Mouse (Mus musculus): ENCODE results near the gene Bbip1.

Bbip1 gene

GRCm38 (mm10) chr19:53891569-53891968, 52.9 kb downstream of the Bbip1 start:
- DNase-seq (ENCODE audit: low spot score in 2 of 2): no peak

GRCm38 (mm10) chr19:53890781-53891251, 53.6 kb downstream of the Bbip1 start:
- no peak for DNase-seq (ENCODE audit: low spot score in 2 of 2)

GRCm38 (mm10) chr19:53890274-53890673, 54.2 kb downstream of the Bbip1 start:
- DNase-seq (ENCODE audit: low spot score in 2 of 2): no peak

GRCm38 (mm10) chr19:53889555-53889954, 54.9 kb downstream of the Bbip1 start:
- peak in 1 of 2 experiments; percentile 37 for DNase-seq (ENCODE audit: low spot score in 2 of 2)

- DNase-seq (ENCODE audit: low spot score in 2 of 2): no peak
These were observed 56.1 kb downstream of the Bbip1 start for GRCm38 (mm10) chr19:53888331-53888730.

- no peak for DNase-seq (ENCODE audit: low spot score in 2 of 2)
These were observed 56.6 kb downstream of the Bbip1 start for GRCm38 (mm10) chr19:53887822-53888221.

GRCm38 (mm10) chr19:53886576-53887370, 57.7 kb downstream of the Bbip1 start:
- no peak for DNase-seq (ENCODE audit: low spot score in 2 of 2)

- DNase-seq (ENCODE audit: low spot score in 2 of 2): no peak
These were observed 59.0 kb downstream of the Bbip1 start for GRCm38 (mm10) chr19:53885450-53885849.

- no peak for DNase-seq (ENCODE audit: low spot score in 2 of 2)
These were observed 62.6 kb downstream of the Bbip1 start for GRCm38 (mm10) chr19:53881786-53882185.

GRCm38 (mm10) chr19:53880460-53880859, 64.0 kb downstream of the Bbip1 start:
- DNase-seq (ENCODE audit: low spot score in 2 of 2): no peak

Data from urinary bladder, adult 18-20 months (tissue).